ENCODE assay signal across 8 mouse cellular contexts in the genomic region with DNA sequence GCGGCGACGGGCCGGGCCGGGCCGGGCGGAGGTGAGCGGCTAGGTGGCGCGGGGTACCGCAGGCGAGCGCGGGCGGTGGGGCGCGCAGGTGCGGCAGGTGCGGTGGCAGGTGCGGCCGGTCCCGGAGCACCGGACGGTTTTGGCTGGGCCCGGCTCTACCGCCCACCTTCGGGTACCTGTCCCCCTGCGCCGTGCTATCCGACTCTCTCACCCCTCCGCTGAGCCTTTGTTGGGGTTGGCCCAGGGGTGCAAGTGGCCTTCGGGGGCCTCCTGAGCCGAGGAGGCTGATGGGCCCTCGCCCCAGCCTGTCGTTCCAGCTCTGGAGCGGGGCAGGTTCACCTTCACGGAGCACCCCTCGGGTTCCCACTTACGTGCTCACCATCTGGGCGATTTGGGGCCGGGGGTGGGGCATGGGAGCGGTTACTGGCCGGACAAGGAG. TPM values are rescaled to one million over a fixed set of nuclear protein-coding genes. Genes with fewer than 3 reads are reported as not detected.
DNase-seq lines count a peak whose midpoint lies in the region; ATAC-seq and TF ChIP-seq lines count a peak whose summit lies in the region.

No protein-coding gene starts in this region.

- ATAC-seq in frontal cortex, adult (ENCODE audit: low TSS enrichment), result peak; percentile 24; the same call in 1 of the 2 replicates
- ATAC-seq in G1E (ENCODE audit: extremely low read depth, insufficient number of reproducible peaks, low FRiP score, poor library complexity, severe bottlenecking), result no peak
- peak; percentile 71 for ATAC-seq in midbrain, embryonic 15.5 days (replicated peaks)
- no peak for ATAC-seq in granulocyte monocyte progenitor cell, adult 5-6 weeks (replicated peaks; ENCODE audit: poor library complexity, severe bottlenecking)

- H3K4me2 ChIP-seq in midbrain, embryonic 15.5 days, result peak overlapping the region; percentile 57

- under 1% methylated on average over 43 of the region's 43 CpGs for WGBS in forebrain, embryonic 10.5 days
- WGBS in midbrain, embryonic 15.5 days, result under 1% methylated on average over 37 of the region's 43 CpGs

- H3K9ac ChIP-seq in midbrain, embryonic 15.5 days, result peak overlapping the region; percentile 96

- H3K4me1 ChIP-seq in G1E (ENCODE audit: insufficient read depth, low read depth, low read length), result peaks cover 45% of the 10 kb centered on the region
- peaks cover 26% of the 10 kb centered on the region for H3K4me1 ChIP-seq in forebrain, embryonic 10.5 days
- H3K4me1 ChIP-seq in midbrain, embryonic 15.5 days, result peaks cover 33% of the 10 kb centered on the region

- H3K9me3 ChIP-seq in G1E (replicated peaks), result no peaks in the 10 kb centered on the region
- H3K9me3 ChIP-seq in forebrain, embryonic 10.5 days, result no peaks in the 10 kb centered on the region
- H3K9me3 ChIP-seq in midbrain, embryonic 15.5 days, result no peaks in the 10 kb centered on the region

- H3K27ac ChIP-seq in forebrain, embryonic 10.5 days, result peak overlapping the region; percentile 95
- H3K27ac ChIP-seq in midbrain, embryonic 15.5 days, result peak overlapping the region; percentile 97

- H3K27me3 ChIP-seq in G1E (ENCODE audit: insufficient read depth, low read length), result no peaks in the 10 kb centered on the region
- no peaks in the 10 kb centered on the region for H3K27me3 ChIP-seq in forebrain, embryonic 10.5 days (ENCODE audit: poor library complexity, severe bottlenecking)
- H3K27me3 ChIP-seq in midbrain, embryonic 15.5 days (replicated peaks), result no peaks in the 10 kb centered on the region

- H3K36me3 ChIP-seq in G1E (replicated peaks), result peaks cover 38% of the 10 kb centered on the region
- peaks cover 30% of the 10 kb centered on the region for H3K36me3 ChIP-seq in forebrain, embryonic 10.5 days (replicated peaks)
- peaks cover 7% of the 10 kb centered on the region; the same call in 1 of the 2 replicates for H3K36me3 ChIP-seq in midbrain, embryonic 15.5 days (replicated peaks)

- no peak for TF ChIP-seq CTCF in G1E (IDR thresholded peaks at IDR 0.05; ENCODE audit: low read depth, low read length)

- peak overlapping the region; percentile 94 for H3K4me3 ChIP-seq in G1E (ENCODE audit: low read depth, low read length)
- H3K4me3 ChIP-seq in forebrain, embryonic 10.5 days, result peak overlapping the region; percentile 79
- peak overlapping the region; percentile 99 for H3K4me3 ChIP-seq in midbrain, embryonic 15.5 days

- no peak for DNase-seq in frontal cortex, adult 2 months (ENCODE audit: extremely low spot score in 1 of 2, low spot score in 1 of 2)
- no peak for DNase-seq in G1E (ENCODE audit: low spot score)
- peak; percentile 37 for DNase-seq in forebrain, embryonic 10.5 days (ENCODE audit: extremely low spot score, low spot score)
- DNase-seq in kidney, postnatal 10 days, result peak; percentile 45
- no peak for DNase-seq in adipocyte (ENCODE audit: low spot score)

RNA-seq across cellular contexts. Expression of a gene that starts 0.6 kb away (rescaled TPM):
- 119 and 134 TPM in 2 replicates for polyA plus RNA-seq in frontal cortex, adult 2 months (2012; rRNA removed)
- total RNA-seq in G1E (2014; fragmentation: Nextera tagmentation), result 63.4 and 75.4 TPM in 2 replicates
- 6.0 and 7.1 TPM in 2 replicates for total RNA-seq in G1E (2017)
- polyA plus RNA-seq in G1E (2012), result 245 and 292 TPM in 2 replicates
- 13.6 and 15.9 TPM in 2 replicates for polyA plus RNA-seq in forebrain, embryonic 10.5 days (2016; fragmentation: Nextera tagmentation; extraction: Ambion mirVana)
- 39.0 and 41.0 TPM in 2 replicates for polyA plus RNA-seq in midbrain, embryonic 15.5 days (2015; fragmentation: Nextera tagmentation; extraction: Ambion mirVana)
- total RNA-seq in granulocyte monocyte progenitor cell, adult 5-6 weeks (2014; fragmentation: Nextera tagmentation), result 39.9 and 62.9 TPM in 2 replicates
- 6.1 and 10.6 TPM in 2 replicates for total RNA-seq in granulocyte monocyte progenitor cell, adult 5-6 weeks (2017)

RNA-seq across cellular contexts. Expression of a gene that starts 25.7 kb away (rescaled TPM):
- 2,434 and 2,505 TPM in 2 replicates for polyA plus RNA-seq in frontal cortex, adult 2 months (2012; rRNA removed)
- 1,642 and 2,027 TPM in 2 replicates for total RNA-seq in G1E (2014; fragmentation: Nextera tagmentation)
- total RNA-seq in G1E (2017), result 3,073 and 3,673 TPM in 2 replicates
- polyA plus RNA-seq in G1E (2012), result 182 and 196 TPM in 2 replicates
- 6,009 and 6,074 TPM in 2 replicates for polyA plus RNA-seq in forebrain, embryonic 10.5 days (2016; fragmentation: Nextera tagmentation; extraction: Ambion mirVana)
- 3,416 and 3,418 TPM in 2 replicates for polyA plus RNA-seq in midbrain, embryonic 15.5 days (2015; fragmentation: Nextera tagmentation; extraction: Ambion mirVana)
- 4,322 and 4,754 TPM in 2 replicates for total RNA-seq in granulocyte monocyte progenitor cell, adult 5-6 weeks (2014; fragmentation: Nextera tagmentation)
- total RNA-seq in granulocyte monocyte progenitor cell, adult 5-6 weeks (2017), result 1,769 and 2,269 TPM in 2 replicates

RNA-seq across cellular contexts. Expression of a gene that starts 54.7 kb away (rescaled TPM):
- 75.0 and 80.7 TPM in 2 replicates for polyA plus RNA-seq in frontal cortex, adult 2 months (2012; rRNA removed)
- total RNA-seq in G1E (2014; fragmentation: Nextera tagmentation), result 53.2 and 62.9 TPM in 2 replicates
- 77.3 and 92.1 TPM in 2 replicates for total RNA-seq in G1E (2017)
- polyA plus RNA-seq in G1E (2012), result 68.1 and 97.5 TPM in 2 replicates
- polyA plus RNA-seq in forebrain, embryonic 10.5 days (2016; fragmentation: Nextera tagmentation; extraction: Ambion mirVana), result 844 and 848 TPM in 2 replicates
- polyA plus RNA-seq in midbrain, embryonic 15.5 days (2015; fragmentation: Nextera tagmentation; extraction: Ambion mirVana), result 250 and 290 TPM in 2 replicates
- total RNA-seq in granulocyte monocyte progenitor cell, adult 5-6 weeks (2014; fragmentation: Nextera tagmentation), result 152 and 264 TPM in 2 replicates
- 119 and 143 TPM in 2 replicates for total RNA-seq in granulocyte monocyte progenitor cell, adult 5-6 weeks (2017)

Comparison
In these comparisons a context has a peak if more than half of its experiments do, and no peak if none do; other contexts are left out.
1. ATAC-seq: peak in frontal cortex, adult (single experiment) and midbrain, embryonic 15.5 days (single experiment); none in G1E (single experiment) and granulocyte monocyte progenitor cell, adult 5-6 weeks (single experiment).
2. DNase-seq: peak in forebrain, embryonic 10.5 days (single experiment) and kidney, postnatal 10 days (single experiment); none in frontal cortex, adult 2 months (0 of 2), G1E (single experiment) and adipocyte (single experiment).
3. RNA of a gene that starts 25.7 kb away (polyA plus RNA-seq): 6,009 to 6,074 TPM in forebrain, embryonic 10.5 days, 3,416 to 3,418 TPM in midbrain, embryonic 15.5 days and 2,434 to 2,505 TPM in frontal cortex, adult 2 months; 182 to 196 TPM in G1E; every median in the first group is over 10 times any median in the second.
4. Peak in every context shown above with its lines, with median percentiles within 50 percentile points of each other: H3K4me3 ChIP-seq.